Mouse (Mus musculus): ENCODE data around the gene Bcl3. TPM values are rescaled to one million over a fixed set of nuclear protein-coding genes. Genes with fewer than 3 reads are reported as not detected.

Gene Bcl3
- 2.2 TPM in 2 replicates for polyA plus RNA-seq (2016; fragmentation: Nextera tagmentation; extraction: Ambion mirVana)

DNA sequence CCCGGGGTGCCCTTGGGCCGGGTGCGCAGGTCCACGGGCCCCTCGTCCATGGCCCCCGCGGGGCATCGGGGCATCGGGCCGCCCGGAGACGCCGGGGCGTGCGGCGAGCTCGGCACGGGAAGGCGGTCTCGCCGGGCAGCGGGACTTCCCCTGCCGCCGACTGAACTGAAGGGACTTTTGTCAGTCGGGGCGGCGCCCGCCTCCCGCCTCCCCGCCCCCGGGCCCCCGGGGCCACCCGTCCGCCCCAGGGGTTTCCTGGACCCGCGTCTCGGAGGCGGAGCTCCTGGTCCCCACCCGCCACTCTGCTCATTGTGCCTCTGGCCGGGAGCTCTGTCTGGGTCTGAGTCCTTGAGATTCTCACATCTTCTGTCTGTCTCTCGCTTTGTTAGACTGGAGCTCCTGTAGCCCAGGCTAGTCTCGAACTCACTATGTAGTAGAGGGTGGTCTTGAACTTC lies at the start of gene Bcl3:
TSS of gene Bcl3 (minus strand) at position 167 of the 455 bp plus-strand sequence.
- H3K4me3 ChIP-seq, result peak within 1 kb of the TSS; percentile 39
- no peak for ATAC-seq (ENCODE audit: insufficient number of reproducible peaks, insufficient read depth, low FRiP score, low TSS enrichment)
- H3K4me2 ChIP-seq (replicated peaks), result peak within 1 kb of the TSS; percentile 72
- H3K27ac ChIP-seq, result peak within 1 kb of the TSS; percentile 83
- H3K27me3 ChIP-seq, result peaks cover 32% of the 10 kb centered on the region
- H3K4me1 ChIP-seq, result peaks cover 37% of the 10 kb centered on the region
- H3K9me3 ChIP-seq, result no peaks in the 10 kb centered on the region
- H3K36me3 ChIP-seq, result no peaks in the 10 kb centered on the region
- WGBS, result 2% methylated on average over 35 of the region's 42 CpGs
- peak within 1 kb of the TSS; percentile 51 for H3K9ac ChIP-seq

DNA sequence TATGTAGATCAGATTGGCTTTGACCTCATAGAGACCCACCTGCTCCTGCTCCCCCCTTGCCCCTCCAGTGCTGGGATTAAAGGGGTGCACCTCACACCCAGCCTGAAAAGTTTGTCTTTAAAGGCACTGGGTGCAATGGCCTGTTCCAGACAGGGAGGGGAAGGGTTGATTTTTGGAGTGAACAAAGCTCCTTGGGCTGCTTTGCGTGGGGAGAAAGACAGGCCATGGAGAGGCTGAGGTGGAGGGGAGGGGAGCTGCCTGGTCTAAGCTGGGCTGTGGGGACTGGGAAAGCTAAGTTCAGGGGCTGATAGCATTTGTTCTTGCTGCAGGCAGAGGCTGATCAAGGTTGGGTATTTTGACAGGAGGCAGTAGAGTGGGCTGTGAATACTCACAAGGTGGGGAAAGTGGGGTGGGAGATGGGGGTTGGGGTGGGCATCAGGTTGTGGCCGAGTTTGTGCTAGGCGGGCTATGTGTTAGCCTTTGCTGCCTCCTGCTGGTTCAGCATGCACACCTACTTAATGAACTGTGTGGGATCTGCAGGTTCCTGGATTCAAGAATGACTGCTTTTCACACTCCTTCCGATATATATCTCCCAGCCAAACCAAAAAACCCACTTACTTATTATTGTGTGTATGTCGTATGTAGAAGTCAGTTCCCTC lies 49.5 kb upstream of the Bcl3 start:
- Histone ChIP-seq H3K4me1 (no peaks in the 10 kb centered on the region), H3K27me3 (no peaks in the 10 kb centered on the region), H3K4me2 (replicated peaks) (no peak overlapping the region), H3K27ac (no peak overlapping the region), H3K36me3 (no peaks in the 10 kb centered on the region), H3K9ac (no peak overlapping the region), H3K9me3 (no peaks in the 10 kb centered on the region), H3K4me3 (no peak overlapping the region)
- no peak for ATAC-seq (ENCODE audit: insufficient number of reproducible peaks, insufficient read depth, low FRiP score, low TSS enrichment)
- 42% methylated on average over 5 of the region's 5 CpGs for WGBS

DNA sequence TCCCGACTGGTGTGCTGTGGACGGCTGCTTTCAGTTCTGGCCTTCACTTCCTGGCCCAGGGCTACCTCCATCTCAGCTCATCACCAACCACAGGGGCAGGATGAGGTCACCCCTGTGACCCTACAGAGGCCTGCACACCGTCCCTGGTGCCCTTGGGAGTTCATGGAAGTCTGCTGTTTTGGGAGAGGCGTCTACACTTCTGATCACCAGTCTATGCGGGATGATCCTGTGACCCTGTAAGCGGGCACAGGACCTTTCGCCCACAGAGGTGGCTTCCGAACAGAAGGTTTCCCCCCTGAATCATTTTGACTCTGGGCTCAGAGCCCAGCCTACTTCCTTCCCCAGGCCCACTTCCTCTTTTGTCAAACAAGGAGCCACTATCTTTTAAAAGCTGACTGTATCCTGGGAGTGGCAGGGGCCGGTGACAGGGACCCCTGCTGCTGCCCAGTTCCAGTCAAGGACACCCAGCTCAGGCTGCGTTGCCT lies 48.6 kb upstream of the Bcl3 start:
- ATAC-seq (ENCODE audit: insufficient number of reproducible peaks, insufficient read depth, low FRiP score, low TSS enrichment), result no peak
- WGBS, result 55% methylated on average over 10 of the region's 10 CpGs
- H3K9me3 ChIP-seq, result no peaks in the 10 kb centered on the region

DNA sequence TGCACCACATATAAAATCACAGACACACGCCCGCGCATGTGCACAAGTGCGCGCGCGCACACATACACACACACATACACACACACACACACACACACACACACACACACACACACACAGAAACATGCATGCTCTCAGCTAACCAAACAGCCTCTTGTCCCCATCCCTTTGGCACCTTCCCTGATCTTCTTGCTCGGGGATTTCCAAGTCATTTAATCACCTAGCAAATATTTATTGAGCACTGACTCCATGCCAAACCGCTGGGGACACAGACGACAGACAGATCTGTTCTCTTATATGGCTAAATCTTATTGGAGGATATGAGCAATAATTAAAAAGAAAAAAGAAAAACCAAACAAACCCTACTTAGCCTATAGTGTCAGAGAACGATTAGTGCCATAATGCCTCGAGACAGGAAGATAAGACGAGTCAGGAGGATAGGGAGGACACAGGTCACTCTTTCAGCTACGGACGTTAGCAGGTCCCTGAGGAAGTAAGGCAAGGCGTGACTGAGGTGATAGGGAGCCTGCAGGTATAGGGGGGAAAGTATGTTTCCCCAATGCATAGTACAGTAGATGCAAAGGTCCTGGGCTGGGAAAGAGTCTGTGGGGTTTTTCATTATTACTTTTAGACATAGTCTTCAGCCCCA lies 45.3 kb upstream of the Bcl3 start:
- Histone ChIP-seq H3K36me3 (no peaks in the 10 kb centered on the region), H3K4me3 (no peak overlapping the region), H3K4me2 (replicated peaks) (no peak overlapping the region), H3K27ac (no peak overlapping the region), H3K9ac (no peak overlapping the region), H3K27me3 (no peaks in the 10 kb centered on the region), H3K9me3 (no peaks in the 10 kb centered on the region), H3K4me1 (no peaks in the 10 kb centered on the region)
- ATAC-seq (ENCODE audit: insufficient number of reproducible peaks, insufficient read depth, low FRiP score, low TSS enrichment), result no peak
- 89% methylated on average over 16 of the region's 16 CpGs for WGBS

More for the DNA sequence above, 48.6 kb upstream of the Bcl3 start:
- H3K36me3 ChIP-seq, result no peaks in the 10 kb centered on the region
- no peak overlapping the region for H3K4me2 ChIP-seq (replicated peaks)
- no peak overlapping the region for H3K9ac ChIP-seq
- no peak overlapping the region for H3K27ac ChIP-seq
- no peaks in the 10 kb centered on the region for H3K4me1 ChIP-seq
- no peak overlapping the region for H3K4me3 ChIP-seq
- no peaks in the 10 kb centered on the region for H3K27me3 ChIP-seq

DNA sequence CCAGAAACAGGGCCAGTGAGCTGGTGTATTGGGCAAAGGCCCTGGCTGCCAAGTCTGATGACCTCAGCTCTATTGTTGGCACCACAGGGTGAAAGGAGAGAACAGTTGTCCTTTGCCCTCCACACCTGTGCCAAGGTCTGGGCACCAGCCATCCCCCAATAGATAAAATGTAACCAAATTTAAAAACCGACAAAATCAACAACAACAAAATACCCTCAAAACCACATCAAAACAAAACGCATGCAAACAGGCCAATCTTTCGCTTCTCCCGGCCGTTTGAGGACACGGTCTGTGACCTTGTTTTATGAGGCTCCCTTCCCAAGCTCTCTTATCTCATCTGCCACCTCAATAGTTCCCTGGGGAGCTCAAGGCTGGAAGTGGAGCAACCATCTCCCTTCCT lies 43.9 kb upstream of the Bcl3 start:
- ATAC-seq (ENCODE audit: insufficient number of reproducible peaks, insufficient read depth, low FRiP score, low TSS enrichment), result no peak
- Histone ChIP-seq H3K27me3 (no peaks in the 10 kb centered on the region), H3K4me3 (no peak overlapping the region), H3K36me3 (no peaks in the 10 kb centered on the region), H3K9ac (no peak overlapping the region), H3K4me2 (replicated peaks) (no peak overlapping the region), H3K4me1 (no peaks in the 10 kb centered on the region), H3K27ac (no peak overlapping the region), H3K9me3 (no peaks in the 10 kb centered on the region)
- WGBS, result 89% methylated on average over 6 of the region's 6 CpGs

DNA sequence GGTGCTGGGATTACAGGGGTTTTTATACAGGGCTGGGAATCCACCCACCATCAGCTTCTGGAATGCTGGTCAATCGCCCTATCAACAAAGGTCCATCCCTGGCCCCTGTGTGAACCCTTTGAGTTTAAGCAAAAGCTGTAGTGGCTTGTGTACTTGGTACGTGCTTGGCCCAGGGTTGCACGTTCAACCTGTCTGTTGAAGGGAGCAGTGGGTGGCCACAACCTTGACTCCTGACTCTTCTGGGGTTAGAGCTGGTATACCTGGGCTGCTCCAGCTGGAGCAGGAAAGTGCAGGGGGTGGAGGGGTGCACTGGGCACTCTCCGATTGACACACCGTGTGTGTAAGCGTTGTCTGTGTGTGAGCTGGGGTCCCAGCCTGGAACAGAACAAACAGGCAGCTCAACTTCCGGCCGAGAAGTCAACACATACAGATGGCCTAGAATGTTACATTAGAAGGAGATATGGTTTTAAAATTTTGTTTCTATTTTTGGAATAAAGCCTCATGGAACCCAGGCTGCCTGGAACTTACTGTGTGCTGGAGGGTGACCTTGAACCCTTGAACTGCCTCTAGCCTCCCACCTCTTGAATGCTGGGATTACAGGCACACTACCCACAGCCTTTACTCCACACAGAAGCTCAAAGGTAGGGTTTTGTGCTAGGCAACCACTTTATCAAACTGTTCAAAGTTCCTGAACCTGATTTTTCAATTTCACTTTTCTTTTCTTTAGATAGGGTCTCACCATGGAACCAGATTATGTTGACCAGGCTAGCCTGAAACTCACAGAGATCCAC lies 42.9 kb upstream of the Bcl3 start:
- no peak for ATAC-seq (ENCODE audit: insufficient number of reproducible peaks, insufficient read depth, low FRiP score, low TSS enrichment)
- no peak overlapping the region for H3K9ac ChIP-seq
- no peaks in the 10 kb centered on the region for H3K27me3 ChIP-seq
- no peak overlapping the region for H3K4me3 ChIP-seq
- no peak overlapping the region for H3K4me2 ChIP-seq (replicated peaks)
- no peak overlapping the region for H3K27ac ChIP-seq
- H3K36me3 ChIP-seq, result no peaks in the 10 kb centered on the region
- 78% methylated on average over 8 of the region's 8 CpGs for WGBS
- H3K4me1 ChIP-seq, result no peaks in the 10 kb centered on the region
- H3K9me3 ChIP-seq, result no peaks in the 10 kb centered on the region

DNA sequence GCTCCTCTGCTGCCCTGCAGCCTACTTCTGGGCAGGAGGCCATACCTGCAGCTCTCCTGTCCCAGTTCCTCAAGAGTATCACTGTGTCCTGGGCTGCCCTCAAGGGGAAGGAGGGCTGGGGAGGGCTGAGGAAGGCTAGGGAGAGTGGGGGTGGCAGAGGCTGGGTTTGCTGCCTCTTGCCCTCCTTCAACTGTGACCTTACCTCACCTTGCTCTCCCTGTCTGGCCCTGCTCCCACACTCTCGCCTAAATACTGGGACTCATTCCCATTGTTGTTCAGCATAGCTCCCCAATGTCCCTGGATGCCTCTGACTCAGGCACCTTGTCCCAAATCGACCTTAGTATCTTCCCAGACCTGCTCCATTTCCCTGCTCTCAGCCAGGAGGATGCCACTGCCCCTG lies 41.7 kb upstream of the Bcl3 start:
- WGBS, result 34% methylated on average over 2 of the region's 2 CpGs
- H3K9ac ChIP-seq, result no peak overlapping the region
- H3K27me3 ChIP-seq, result no peaks in the 10 kb centered on the region
- no peak overlapping the region for H3K27ac ChIP-seq
- ATAC-seq (ENCODE audit: insufficient number of reproducible peaks, insufficient read depth, low FRiP score, low TSS enrichment), result no peak
- no peaks in the 10 kb centered on the region for H3K4me1 ChIP-seq
- no peaks in the 10 kb centered on the region for H3K9me3 ChIP-seq
- H3K4me2 ChIP-seq (replicated peaks), result no peak overlapping the region
- no peak overlapping the region for H3K4me3 ChIP-seq
- H3K36me3 ChIP-seq, result no peaks in the 10 kb centered on the region

DNA sequence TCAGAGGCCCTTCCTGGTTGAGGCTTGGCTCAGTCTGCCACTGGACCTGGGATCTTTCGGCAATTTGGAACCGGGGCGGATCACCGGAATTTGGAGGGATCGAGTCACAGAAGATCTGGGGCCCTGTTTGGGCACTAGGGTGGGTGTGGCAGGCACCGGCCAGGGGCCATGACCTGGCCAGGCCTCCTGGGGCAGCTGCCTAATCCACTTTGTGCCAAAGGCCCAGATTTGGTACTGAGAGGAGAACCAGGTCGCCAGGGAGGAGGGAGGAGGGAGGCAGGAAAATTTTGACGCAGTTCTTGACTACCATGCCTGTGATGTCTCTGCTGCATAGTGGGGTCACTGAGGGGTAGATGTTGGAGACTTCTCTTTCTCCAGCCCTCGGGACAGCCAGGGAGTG lies 38.6 kb upstream of the Bcl3 start, which contains the start of gene Ceacam16:
TSS of gene Ceacam16 (minus strand) at position 101 of the 400 bp plus-strand sequence.
- Histone ChIP-seq H3K4me2 (replicated peaks) (no peak within 1 kb of the TSS), H3K9me3 (no peaks in the 10 kb centered on the region), H3K4me3 (no peak within 1 kb of the TSS), H3K27me3 (no peaks in the 10 kb centered on the region), H3K9ac (no peak within 1 kb of the TSS), H3K27ac (no peak within 1 kb of the TSS), H3K4me1 (no peaks in the 10 kb centered on the region), H3K36me3 (no peaks in the 10 kb centered on the region)
- no peak for ATAC-seq (ENCODE audit: insufficient number of reproducible peaks, insufficient read depth, low FRiP score, low TSS enrichment)
- WGBS, result 78% methylated on average over 9 of the region's 9 CpGs

DNA sequence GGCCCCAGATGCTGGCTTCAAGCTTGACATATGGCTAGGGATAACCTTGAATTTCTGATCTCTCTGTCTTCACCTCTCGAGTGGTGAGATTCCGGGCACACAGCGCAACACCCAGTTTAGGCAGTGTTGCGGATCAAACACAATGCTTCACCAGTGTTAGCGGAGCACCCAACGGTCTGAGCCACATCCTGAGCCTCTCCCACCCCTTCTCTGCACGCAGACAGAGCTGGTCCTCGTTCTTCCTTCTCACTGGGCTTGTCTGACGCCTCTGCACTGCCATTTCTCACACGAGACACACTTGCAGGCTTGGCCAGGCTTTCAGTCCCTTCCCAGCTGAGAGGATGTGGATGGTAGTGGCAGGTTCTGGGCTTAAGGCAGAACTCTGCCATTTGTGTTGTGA lies 37.2 kb upstream of the Bcl3 start:
- Histone ChIP-seq H3K9me3 (no peaks in the 10 kb centered on the region), H3K27me3 (no peaks in the 10 kb centered on the region), H3K27ac (no peak overlapping the region), H3K4me3 (no peak overlapping the region), H3K4me1 (no peaks in the 10 kb centered on the region), H3K9ac (no peak overlapping the region), H3K36me3 (no peaks in the 10 kb centered on the region), H3K4me2 (replicated peaks) (no peak overlapping the region)
- 72% methylated on average over 10 of the region's 10 CpGs for WGBS
- ATAC-seq (ENCODE audit: insufficient number of reproducible peaks, insufficient read depth, low FRiP score, low TSS enrichment), result no peak

DNA sequence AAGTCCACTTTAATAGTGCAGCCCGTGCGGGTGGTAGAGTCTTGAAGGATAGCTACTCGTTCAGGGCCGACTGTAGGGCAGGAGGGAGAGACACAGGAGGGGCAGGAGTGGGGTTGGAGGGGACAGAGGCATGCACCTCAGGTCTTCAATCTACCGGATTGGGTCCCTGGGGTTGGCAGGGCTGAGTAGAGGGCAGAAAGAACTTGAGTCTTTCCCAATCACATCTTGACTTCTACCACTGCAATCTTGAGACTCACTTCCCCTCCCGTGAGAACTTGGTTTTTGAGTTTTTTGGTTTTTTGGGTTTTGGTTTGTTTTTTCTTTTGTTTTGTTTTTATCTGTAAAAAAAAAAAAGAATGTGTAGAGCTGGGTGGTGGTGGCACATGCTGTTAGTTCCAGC lies 33.7 kb upstream of the Bcl3 start:
- 91% methylated on average over 6 of the region's 6 CpGs for WGBS
- ATAC-seq (ENCODE audit: insufficient number of reproducible peaks, insufficient read depth, low FRiP score, low TSS enrichment), result no peak
- Histone ChIP-seq H3K27ac (no peak overlapping the region), H3K9me3 (no peaks in the 10 kb centered on the region), H3K4me2 (replicated peaks) (no peak overlapping the region), H3K4me3 (no peak overlapping the region), H3K27me3 (peaks cover 20% of the 10 kb centered on the region), H3K4me1 (0 out of 2 replicates have a peak, but pooled peaks cover 3% of the 10 kb centered on the region), H3K36me3 (no peaks in the 10 kb centered on the region), H3K9ac (no peak overlapping the region)

DNA sequence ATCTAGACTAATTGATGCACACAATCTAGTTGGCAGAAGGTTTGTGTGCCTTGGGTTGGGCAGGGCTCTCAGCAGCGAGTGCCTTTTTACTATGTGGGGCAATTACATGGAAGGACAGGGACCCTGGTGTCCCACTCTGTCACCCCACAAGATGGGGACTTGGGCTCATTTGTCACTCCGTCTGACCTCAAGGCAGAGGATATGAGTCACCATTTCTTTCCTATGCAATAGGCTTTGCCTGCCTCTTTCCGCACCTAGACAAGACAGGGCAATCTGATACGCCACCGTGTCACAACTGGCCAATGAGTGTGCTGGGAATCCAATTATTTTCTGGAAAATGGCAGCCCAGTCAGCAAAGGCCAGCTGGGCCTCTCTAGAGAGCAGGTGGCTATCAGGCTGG lies 33.1 kb upstream of the Bcl3 start:
- Histone ChIP-seq H3K9ac (no peak overlapping the region), H3K4me3 (no peak overlapping the region), H3K27ac (no peak overlapping the region), H3K36me3 (no peaks in the 10 kb centered on the region), H3K4me1 (0 out of 2 replicates have a peak, but pooled peaks cover 3% of the 10 kb centered on the region), H3K9me3 (no peaks in the 10 kb centered on the region), H3K4me2 (replicated peaks) (no peak overlapping the region), H3K27me3 (peaks cover 21% of the 10 kb centered on the region)
- WGBS, result 85% methylated on average over 5 of the region's 5 CpGs
- no peak for ATAC-seq (ENCODE audit: insufficient number of reproducible peaks, insufficient read depth, low FRiP score, low TSS enrichment)

Data from embryonic facial prominence, embryonic 12.5 days (tissue).